Mouse (Mus musculus) urinary bladder, postnatal 36 days (tissue): Measurements from ENCODE around the gene Gm10142.
"Not testable (repeated sequence)": the region's sequence is repeated elsewhere in the genome, so short reads cannot be mapped to it uniquely, and the experiment has no call there.

Source experiments
- DNase-seq, 2 experiments: peaks; one replicate each; pipeline ENCODE4 v3.0.0; 2022; ENCODE audit warnings: low spot score in 2 of 2, mixed read lengths in 1 of 2

Gm10142 gene

GRCm38 (mm10) chr10:77715507-77715906 lies at the start of gene Gm10142:
TSS of gene Gm10142 (plus strand) at chr10:77715807.
- no peak for DNase-seq

- DNase-seq: peak in 1 of 2 experiments; percentile 13
Measured at GRCm38 (mm10) chr10:77666342-77666741, 49.3 kb upstream of the Gm10142 start.

- no peak for DNase-seq
Measured at GRCm38 (mm10) chr10:77667402-77667801, 48.2 kb upstream of the Gm10142 start.

- DNase-seq: no peak
Measured at GRCm38 (mm10) chr10:77670710-77671109, 44.9 kb upstream of the Gm10142 start.

GRCm38 (mm10) chr10:77671519-77671918 lies 44.1 kb upstream of the Gm10142 start:
- no peak for DNase-seq

- DNase-seq: no peak
Measured at GRCm38 (mm10) chr10:77673765-77674164, 41.8 kb upstream of the Gm10142 start.

GRCm38 (mm10) chr10:77677562-77677961 lies 38.0 kb upstream of the Gm10142 start:
- DNase-seq: no peak

- DNase-seq: no peak
Measured at GRCm38 (mm10) chr10:77682994-77683393, 32.6 kb upstream of the Gm10142 start.

GRCm38 (mm10) chr10:77684181-77684580 lies 31.4 kb upstream of the Gm10142 start:
- no peak for DNase-seq

GRCm38 (mm10) chr10:77685895-77686664 lies 29.5 kb upstream of the Gm10142 start, which contains the start of gene Tspear:
TSS of gene Tspear (plus strand) at chr10:77686569.
- DNase-seq: peak; percentile 63 to 75

- DNase-seq: no peak
Measured at GRCm38 (mm10) chr10:77687021-77687420, 28.6 kb upstream of the Gm10142 start.

- DNase-seq: not testable (repeated sequence)
Measured at GRCm38 (mm10) chr10:77690356-77690807, 25.2 kb upstream of the Gm10142 start, which contains the start of gene Gm19402. TSS of gene Gm19402 (minus strand) at chr10:77690757.

GRCm38 (mm10) chr10:77697133-77697532 lies 18.5 kb upstream of the Gm10142 start, which contains the start of gene Gm9508:
TSS of gene Gm9508 (minus strand) at chr10:77697233.
- DNase-seq: no peak

GRCm38 (mm10) chr10:77706326-77706725 lies 9.3 kb upstream of the Gm10142 start, which contains the start of gene Gm10272:
TSS of gene Gm10272 (plus strand) at chr10:77706626.
- no peak for DNase-seq

GRCm38 (mm10) chr10:77709831-77710230 lies 5.8 kb upstream of the Gm10142 start:
- DNase-seq: no peak

- DNase-seq: not testable (repeated sequence)
Measured at GRCm38 (mm10) chr10:77711157-77711556, 4.5 kb upstream of the Gm10142 start, which contains the start of gene Gm10024. TSS of gene Gm10024 (plus strand) at chr10:77711457.

- DNase-seq: no peak
Measured at GRCm38 (mm10) chr10:77713734-77714133, 1.9 kb upstream of the Gm10142 start.

- DNase-seq: not testable (repeated sequence)
Measured at GRCm38 (mm10) chr10:77720299-77720698, 4.7 kb downstream of the Gm10142 start, which contains the start of gene Krtap12-1. TSS of gene Krtap12-1 (plus strand) at chr10:77720599.

- DNase-seq: no peak
Measured at GRCm38 (mm10) chr10:77724855-77725254, 9.2 kb downstream of the Gm10142 start.

GRCm38 (mm10) chr10:77726186-77726585 lies 10.6 kb downstream of the Gm10142 start, which contains the start of gene Gm10100:
TSS of gene Gm10100 (plus strand) at chr10:77726486.
- no peak for DNase-seq

GRCm38 (mm10) chr10:77728280-77728679 lies 12.7 kb downstream of the Gm10142 start:
- no peak for DNase-seq

- no peak for DNase-seq
Measured at GRCm38 (mm10) chr10:77729241-77729640, 13.6 kb downstream of the Gm10142 start.

GRCm38 (mm10) chr10:77735928-77736327 lies 20.3 kb downstream of the Gm10142 start:
- no peak for DNase-seq
